In genomic region chr11:90369605-90370004, GRCm38 (mm10) we compare ENCODE assay signal across 9 mouse cellular contexts. TPM values are rescaled to one million over a fixed set of nuclear protein-coding genes. Genes with fewer than 3 reads are reported as not detected.
DNase-seq lines count a peak whose midpoint lies in the region; ATAC-seq and TF ChIP-seq lines count a peak whose summit lies in the region.
"Had no signal": no experiment of that assay in that cellular context is flagged by ENCODE, and none has a peak within 500 bp of the region (broad histone marks: within the 10 kb centered on the region; RNA-seq: fewer than 3 reads in every experiment).

No protein-coding gene starts in this region.

- H3K36me3 ChIP-seq in hindbrain, embryonic 16.5 days (ENCODE audit: control insufficient read depth, insufficient read depth, low read length): no peaks in the 10 kb centered on the region
- no peaks in the 10 kb centered on the region for H3K36me3 ChIP-seq in lung, postnatal 0 days (ENCODE audit: insufficient read depth, low read length)

- peaks cover 26% of the 10 kb centered on the region for H3K4me1 ChIP-seq in hindbrain, embryonic 16.5 days (ENCODE audit: control insufficient read depth, insufficient read depth, low read depth, low read length)
- H3K4me1 ChIP-seq in lung, postnatal 0 days (ENCODE audit: insufficient read depth, low read depth, low read length): peaks cover 14% of the 10 kb centered on the region; the same call in 1 of the 2 replicates

- H3K4me3 ChIP-seq in hindbrain, embryonic 16.5 days (ENCODE audit: low read length): no peak overlapping the region
- H3K4me3 ChIP-seq in lung, postnatal 0 days (ENCODE audit: low read depth, low read length): no peak overlapping the region
- H3K4me3 ChIP-seq: megakaryocyte, embryonic 14.5 days had no signal

- H3K27ac ChIP-seq in hindbrain, embryonic 16.5 days (ENCODE audit: low read depth, low read length): peak overlapping the region; percentile 67
- H3K27ac ChIP-seq in lung, postnatal 0 days (ENCODE audit: low read length): peak overlapping the region; percentile 82

- H3K4me2 ChIP-seq in hindbrain, embryonic 16.5 days (ENCODE audit: low read length): peak overlapping the region; percentile 31
- peak overlapping the region; percentile 40 for H3K4me2 ChIP-seq in lung, postnatal 0 days (replicated peaks; ENCODE audit: low read depth, low read length)

- H3K9me3 ChIP-seq in hindbrain, embryonic 16.5 days (ENCODE audit: control insufficient read depth, low read length): no peaks in the 10 kb centered on the region
- H3K9me3 ChIP-seq in lung, postnatal 0 days (ENCODE audit: low read length): no peaks in the 10 kb centered on the region
- H3K9me3 ChIP-seq: megakaryocyte, embryonic 14.5 days had no signal

- no peak for TF ChIP-seq CTCF in lung, postnatal 0 days (IDR thresholded peaks at IDR 0.05)

- no peak overlapping the region for H3K9ac ChIP-seq in hindbrain, embryonic 16.5 days (ENCODE audit: low read depth, low read length)
- no peak overlapping the region for H3K9ac ChIP-seq in lung, postnatal 0 days (replicated peaks; ENCODE audit: low read depth)

- peak; percentile 68 for TF ChIP-seq EP300 in lung, postnatal 0 days (IDR thresholded peaks at IDR 0.05)

- WGBS in hindbrain, embryonic 16.5 days: 14% methylated on average over 8 of the region's 8 CpGs
- 5% methylated on average over 8 of the region's 8 CpGs for WGBS in lung, postnatal 0 days

- no peaks in the 10 kb centered on the region for H3K27me3 ChIP-seq in hindbrain, embryonic 16.5 days (replicated peaks; ENCODE audit: control insufficient read depth, insufficient read depth, low read length)
- H3K27me3 ChIP-seq in lung, postnatal 0 days (replicated peaks; ENCODE audit: insufficient read depth, low read length): no peaks in the 10 kb centered on the region

- peak; percentile 74 to 81 for DNase-seq in adrenal gland, adult 18-20 months (ENCODE audit: low spot score in 2 of 2)
- DNase-seq in cerebellum, postnatal 36 days: peak; percentile 59 to 64
- peak; percentile 85 for DNase-seq in gastrocnemius, postnatal 10 days
- peak; percentile 88 to 89 for DNase-seq in layer of hippocampus, postnatal 36 days
- peak; percentile 95 for DNase-seq in lung, postnatal 0 days (ENCODE audit: low spot score)
- peak; percentile 84 for DNase-seq in retina, postnatal 1 day
- no peak for DNase-seq in thymus, postnatal 14 days

- peak; percentile 69 for ATAC-seq in hindbrain, embryonic 16.5 days
- peak; percentile 86 for ATAC-seq in lung, postnatal 0 days

RNA-seq across cellular contexts. Expression of gene Hlf, which starts 21.1 kb away (rescaled TPM):
- 10 to 100 TPM in 1 of 2 experiments, 1 to 10 TPM in 1; 8.9 to 14.8 TPM for total RNA-seq in adrenal gland, adult 18-20 months (2021)
- total RNA-seq in gastrocnemius, postnatal 10 days (2021): 1 to 10 TPM; 5.1 to 7.5 TPM
- polyA plus RNA-seq in hindbrain, embryonic 16.5 days (2015; fragmentation: Nextera tagmentation; extraction: Ambion mirVana): 5.5 and 7.1 TPM in 2 replicates
- total RNA-seq in layer of hippocampus, postnatal 36 days (2021): 10 to 100 TPM; 81.2 to 96.8 TPM
- polyA plus RNA-seq in lung, postnatal 0 days (2015; fragmentation: Nextera tagmentation; extraction: Ambion mirVana): 1.8 and 2.1 TPM in 2 replicates

Comparison
In these comparisons a context has a peak if more than half of its experiments do, and no peak if none do; other contexts are left out.
1. RNA of gene Hlf, which starts 21.1 kb away (total RNA-seq): 81.2 to 96.8 TPM in layer of hippocampus, postnatal 36 days; 8.9 to 14.8 TPM in adrenal gland, adult 18-20 months and 5.1 to 7.5 TPM in gastrocnemius, postnatal 10 days; every median in the first group is over 4 times any median in the second.